Mouse (Mus musculus) spleen, adult 2 months (tissue): ENCODE results near the gene Sag.

Source experiments
- CTCF ChIP-seq: fragments of 200-500 bp; IDR thresholded peaks from 2 replicates; pipeline ENCODE4 v1.5.1; 2011; ENCODE audit warnings: mild to moderate bottlenecking, inconsistent platforms; ENCODE audit not compliant: insufficient read depth, insufficient read length, insufficient replicate concordance; ENCODE audit errors: extremely low read depth
- POLR2A ChIP-seq: fragments of 200-500 bp; IDR thresholded peaks from 2 replicates; pipeline ENCODE4 v1.6.1; 2011; ENCODE audit warnings: low read depth, low read length, inconsistent platforms

DNA sequence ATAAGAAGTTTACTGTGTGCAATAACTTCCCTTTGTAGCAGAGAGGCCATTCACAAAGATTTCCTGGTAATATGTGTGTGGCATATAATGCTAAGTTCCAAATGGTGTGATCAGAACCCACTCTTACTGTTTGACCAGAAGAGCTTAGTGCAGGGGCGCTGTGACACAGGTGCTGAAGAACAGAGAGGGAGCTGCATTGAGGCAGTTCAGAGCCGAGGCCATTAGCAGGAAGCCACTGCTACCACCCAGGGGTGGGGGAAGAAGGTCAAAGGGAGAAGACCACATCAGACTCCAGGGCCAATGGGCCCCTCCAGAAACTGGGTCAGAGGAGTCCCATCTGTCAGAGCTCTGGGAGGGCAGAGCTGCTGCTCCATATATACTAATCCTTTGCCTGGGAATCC, 51.4 kb downstream of the Sag start:
- TF ChIP-seq CTCF = no peak
- peak; percentile 19; the same call in 1 of the 2 replicates for TF ChIP-seq POLR2A
